Mouse (Mus musculus) spleen, adult 2 months (tissue): ENCODE results near the gene Ttc39d.

ENCODE experiments used
- CTCF ChIP-seq: fragments of 200-500 bp; IDR thresholded peaks from 2 replicates; pipeline ENCODE4 v1.5.1; 2011; ENCODE audit warnings: mild to moderate bottlenecking, inconsistent platforms; ENCODE audit not compliant: insufficient read depth, insufficient read length, insufficient replicate concordance; ENCODE audit errors: extremely low read depth
- POLR2A ChIP-seq: fragments of 200-500 bp; IDR thresholded peaks from 2 replicates; pipeline ENCODE4 v1.6.1; 2011; ENCODE audit warnings: low read depth, low read length, inconsistent platforms

GRCm38 (mm10) chr17:80243116-80243515, 35.9 kb downstream of the Ttc39d start:
- TF ChIP-seq CTCF (no peak), POLR2A (no peak)
